Mouse (Mus musculus) liver, embryonic 15.5 days (tissue): ENCODE data around the gene Irgq. TPM values are rescaled to one million over a fixed set of nuclear protein-coding genes. Genes with fewer than 3 reads are reported as not detected.

Experiments
- ATAC-seq: fragments of 200-750 bp; cut with Nextera tagmentation; 2 replicates; pipeline ENCODE4 v1.8.0; 2017; ENCODE audit warnings: moderate number of reproducible peaks, mild to moderate bottlenecking, moderate library complexity; ENCODE audit not compliant: insufficient read depth
- H3K27ac ChIP-seq: fragments of 300-500 bp; sonication (generic); replicated peaks from 2 replicates; pipeline ENCODE4 v1.5.1; 2015; ENCODE audit warnings: mild to moderate bottlenecking, inconsistent platforms
- H3K27me3 ChIP-seq: fragments of 300-500 bp; sonication (generic); 2 replicates; pipeline ENCODE4 v1.6.1; 2015; ENCODE audit warnings: mild to moderate bottlenecking, inconsistent platforms
- H3K36me3 ChIP-seq: fragments of 300-500 bp; sonication (generic); replicated peaks from 2 replicates; pipeline ENCODE4 v1.6.1; 2015; ENCODE audit warnings: moderate library complexity, mild to moderate bottlenecking, inconsistent platforms
- H3K4me1 ChIP-seq: fragments of 300-500 bp; sonication (generic); replicated peaks from 2 replicates; pipeline ENCODE4 v1.6.1; 2015; ENCODE audit warnings: inconsistent platforms
- H3K4me2 ChIP-seq: fragments of 300-500 bp; sonication (generic); 2 replicates; pipeline ENCODE4 v1.6.1; 2015; ENCODE audit warnings: moderate library complexity, mild to moderate bottlenecking, inconsistent platforms
- H3K4me3 ChIP-seq: fragments of 300-500 bp; sonication (generic); replicated peaks from 2 replicates; pipeline ENCODE4 v1.5.1; 2015; ENCODE audit warnings: mild to moderate bottlenecking, inconsistent platforms
- H3K9ac ChIP-seq: fragments of 300-500 bp; sonication (generic); 2 replicates; pipeline ENCODE4 v1.6.1; 2015; ENCODE audit warnings: moderate library complexity, mild to moderate bottlenecking, inconsistent platforms
- H3K9me3 ChIP-seq: fragments of 300-500 bp; sonication (generic); replicated peaks from 2 replicates; pipeline ENCODE4 v1.6.1; 2016; ENCODE audit warnings: inconsistent platforms
- WGBS: fragments of 180-500 bp; shearing (Covaris S2); methylation state at CpG from one replicate; pipeline ENCODE4 v1.1.7; 2015; ENCODE audit warnings: mixed read lengths; ENCODE audit not compliant: insufficient replicate concordance; 5-methylcytosine and 5-hydroxymethylcytosine counted together
- polyA plus RNA-seq: library from polyadenylated mRNA; unstranded; fragments of >200 nt; fragmentation: Nextera tagmentation; extraction: Ambion mirVana; gene quantifications from 2 replicates; pipeline ENCODE4 v1.2.1, GENCODE M21; 2015

The Irgq gene
- polyA plus RNA-seq, 1 experiment from 2014 or later, result 1.6 TPM

DNA sequence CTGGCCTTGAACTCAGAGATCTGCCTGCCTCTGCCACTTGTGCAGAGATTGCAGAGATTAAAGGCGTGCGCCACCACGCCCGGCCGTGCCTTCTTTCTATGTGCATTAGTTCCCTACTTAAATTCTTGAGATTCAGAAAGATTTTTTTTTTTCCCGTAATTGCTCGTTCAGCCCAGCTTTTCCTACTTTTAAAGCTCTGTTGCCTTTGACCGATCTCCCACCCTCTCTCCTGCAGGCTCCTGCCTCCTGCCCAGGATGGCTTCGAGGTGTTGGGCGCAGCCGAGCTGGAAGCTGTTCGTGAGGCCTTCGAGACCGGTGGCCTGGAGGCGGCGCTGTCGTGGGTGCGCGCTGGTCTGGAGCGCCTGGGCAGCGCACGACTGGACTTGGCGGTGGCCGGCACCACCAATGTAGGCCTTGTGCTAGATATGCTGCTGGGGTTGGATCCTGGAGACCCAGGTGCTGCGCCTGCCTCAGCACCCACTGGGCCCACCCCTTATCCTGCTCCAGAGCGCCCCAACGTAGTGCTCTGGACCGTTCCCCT, 2.6 kb downstream of the Irgq start:
- H3K27me3 ChIP-seq, result no peaks in the 10 kb centered on the region
- ATAC-seq, result no peak
- H3K4me3 ChIP-seq, result no peak overlapping the region
- no peaks in the 10 kb centered on the region for H3K9me3 ChIP-seq
- H3K4me1 ChIP-seq, result peaks cover 28% of the 10 kb centered on the region
- WGBS, result 86% methylated on average over 28 of the region's 28 CpGs
- H3K27ac ChIP-seq, result no peak overlapping the region
- H3K36me3 ChIP-seq, result peaks cover 18% of the 10 kb centered on the region
- no peak overlapping the region for H3K9ac ChIP-seq
- no peak overlapping the region for H3K4me2 ChIP-seq

DNA sequence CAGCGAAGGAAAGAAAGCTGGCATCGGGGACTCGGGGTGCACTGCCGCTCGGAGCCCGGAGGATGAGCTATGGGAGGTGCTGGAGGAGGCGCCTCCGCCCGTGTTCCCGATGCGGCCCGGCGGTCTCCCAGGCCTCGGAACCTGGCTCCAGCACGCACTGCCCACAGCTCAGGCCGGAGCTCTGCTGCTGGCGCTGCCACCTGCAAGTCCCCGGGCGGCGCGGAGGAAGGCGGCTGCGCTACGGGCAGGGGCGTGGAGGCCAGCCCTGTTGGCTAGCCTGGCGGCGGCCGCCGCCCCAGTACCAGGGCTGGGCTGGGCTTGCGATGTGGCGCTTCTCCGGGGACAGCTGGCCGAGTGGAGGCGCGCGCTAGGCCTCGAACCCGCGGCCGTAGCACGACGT, 3.3 kb downstream of the Irgq start:
- Histone ChIP-seq H3K4me2 (no peak overlapping the region), H3K4me3 (no peak overlapping the region), H3K9ac (no peak overlapping the region), H3K9me3 (no peaks in the 10 kb centered on the region), H3K36me3 (peaks cover 18% of the 10 kb centered on the region), H3K4me1 (peaks cover 28% of the 10 kb centered on the region), H3K27me3 (no peaks in the 10 kb centered on the region), H3K27ac (no peak overlapping the region)
- WGBS, result 77% methylated on average over 42 of the region's 42 CpGs
- no peak for ATAC-seq

DNA sequence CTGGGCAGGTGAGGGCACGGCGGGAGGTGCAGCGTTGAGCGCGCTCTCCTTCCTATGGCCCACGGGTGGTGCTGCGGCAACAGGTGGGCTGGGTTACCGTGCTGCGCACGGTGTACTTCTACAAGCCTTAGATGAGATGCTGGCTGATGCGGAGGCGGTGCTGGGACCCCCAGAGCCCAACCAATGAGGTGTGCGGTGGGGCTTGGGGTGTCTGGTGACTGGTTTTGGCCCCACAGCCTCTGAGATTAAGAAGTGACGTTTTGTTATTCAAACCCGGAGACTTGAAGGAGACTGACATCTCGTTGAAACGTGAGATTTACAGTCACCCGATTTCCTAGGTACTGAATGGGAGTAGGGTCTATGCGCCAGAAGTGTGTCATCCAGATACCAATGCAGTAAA, 3.8 kb downstream of the Irgq start:
- H3K27ac ChIP-seq, result no peak overlapping the region
- no peaks in the 10 kb centered on the region for H3K9me3 ChIP-seq
- no peak overlapping the region for H3K4me2 ChIP-seq
- H3K27me3 ChIP-seq, result no peaks in the 10 kb centered on the region
- no peak for ATAC-seq
- H3K9ac ChIP-seq, result no peak overlapping the region
- peaks cover 18% of the 10 kb centered on the region for H3K36me3 ChIP-seq
- 81% methylated on average over 19 of the region's 19 CpGs for WGBS
- peaks cover 24% of the 10 kb centered on the region for H3K4me1 ChIP-seq
- no peak overlapping the region for H3K4me3 ChIP-seq

DNA sequence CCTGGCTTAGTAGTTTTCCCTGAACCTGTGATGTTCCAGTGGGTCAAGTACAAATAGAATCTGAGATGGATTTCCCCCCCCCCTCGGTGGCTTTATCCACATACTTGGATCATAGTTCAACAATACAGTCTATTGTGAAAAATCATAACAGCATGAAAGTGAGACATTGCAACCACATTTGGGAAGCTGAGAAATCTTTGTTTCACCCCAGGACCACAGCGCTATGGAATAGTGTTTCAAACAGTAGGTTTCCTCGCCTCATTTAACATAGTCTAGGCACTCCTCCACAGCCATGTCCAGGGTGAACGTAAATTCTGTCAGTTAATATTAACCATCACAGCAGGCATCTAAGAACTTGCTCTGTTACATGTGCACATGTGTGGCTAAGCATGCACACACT, 6.6 kb downstream of the Irgq start:
- ATAC-seq, result no peak
- Histone ChIP-seq H3K4me2 (no peak overlapping the region), H3K36me3 (peaks cover 18% of the 10 kb centered on the region), H3K4me1 (peaks cover 5% of the 10 kb centered on the region; the same call in 1 of the 2 replicates), H3K4me3 (no peak overlapping the region), H3K27me3 (no peaks in the 10 kb centered on the region), H3K9me3 (no peaks in the 10 kb centered on the region), H3K27ac (no peak overlapping the region), H3K9ac (no peak overlapping the region)
- 72% methylated on average over 4 of the region's 4 CpGs for WGBS

DNA sequence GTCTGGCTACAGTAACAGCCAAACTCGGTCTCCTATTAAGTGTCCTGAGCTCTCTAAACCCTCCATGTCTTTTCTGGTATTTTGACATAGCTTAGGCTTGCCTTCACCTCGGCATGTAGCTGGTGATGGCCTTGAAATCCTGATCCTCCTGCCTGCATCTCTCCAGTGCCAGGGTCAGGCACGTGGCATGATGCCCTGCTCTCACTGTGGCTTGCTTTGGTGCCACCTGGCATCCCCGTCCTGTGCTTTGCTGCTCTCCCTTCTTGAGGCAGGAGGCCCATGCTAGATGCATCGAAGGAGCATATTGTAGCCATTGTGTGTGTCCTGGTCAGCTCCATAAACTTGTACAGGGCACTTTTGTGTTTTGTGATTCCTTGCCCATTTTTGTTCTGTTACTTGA, 7.1 kb downstream of the Irgq start:
- ATAC-seq, result no peak
- Histone ChIP-seq H3K9me3 (no peaks in the 10 kb centered on the region), H3K9ac (no peak overlapping the region), H3K27ac (no peak overlapping the region), H3K36me3 (peaks cover 18% of the 10 kb centered on the region), H3K4me1 (0 out of 2 replicates have a peak, but pooled peaks cover 4% of the 10 kb centered on the region), H3K4me2 (no peak overlapping the region), H3K27me3 (no peaks in the 10 kb centered on the region), H3K4me3 (no peak overlapping the region)
- WGBS, result 50% methylated on average over 5 of the region's 5 CpGs

DNA sequence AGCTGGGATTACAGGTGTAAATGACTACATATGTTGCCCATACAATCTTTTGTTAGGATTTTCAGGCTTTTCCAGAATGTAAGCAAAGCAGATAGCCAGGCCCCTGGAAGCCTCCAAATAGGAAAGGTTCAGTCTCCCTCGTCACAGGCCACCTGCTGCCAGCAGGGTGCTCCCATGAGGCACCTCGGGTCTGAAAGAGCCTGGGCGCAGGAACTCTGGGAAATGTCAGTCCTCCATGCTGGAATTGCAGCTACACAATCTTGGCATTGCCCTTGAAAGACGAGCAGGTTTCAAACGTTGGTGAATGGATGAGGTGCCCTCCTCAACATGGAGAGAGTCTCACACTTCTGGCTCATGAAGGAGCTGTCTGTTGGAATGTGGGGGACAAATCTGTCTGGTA, 7.7 kb downstream of the Irgq start:
- 30% methylated on average over 5 of the region's 5 CpGs for WGBS
- Histone ChIP-seq H3K9ac (no peak overlapping the region), H3K9me3 (no peaks in the 10 kb centered on the region), H3K27ac (no peak overlapping the region), H3K36me3 (peaks cover 14% of the 10 kb centered on the region), H3K4me2 (no peak overlapping the region), H3K4me3 (no peak overlapping the region), H3K4me1 (0 out of 2 replicates have a peak, but pooled peaks cover 4% of the 10 kb centered on the region), H3K27me3 (no peaks in the 10 kb centered on the region)
- ATAC-seq, result no peak

DNA sequence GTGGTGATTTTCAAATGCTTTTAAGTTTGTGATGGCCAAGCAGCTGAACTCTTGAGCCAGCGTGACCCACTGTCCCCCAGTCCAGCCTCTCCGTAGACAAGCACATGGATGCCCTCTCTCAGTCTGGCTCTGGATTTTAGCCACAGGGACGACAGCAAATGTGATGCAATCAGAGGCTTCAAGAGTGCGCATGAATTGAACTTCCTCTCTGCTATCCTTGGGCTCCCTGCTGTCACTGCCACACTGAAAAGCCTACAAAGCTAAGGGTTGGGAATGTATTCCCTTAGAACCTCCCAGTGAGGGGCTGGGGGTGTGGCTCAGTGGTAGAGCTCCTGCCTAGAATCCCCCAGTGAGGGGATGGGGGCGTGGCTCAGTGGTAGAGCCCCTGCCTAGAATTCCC, 8.2 kb downstream of the Irgq start:
- peaks cover 9% of the 10 kb centered on the region for H3K36me3 ChIP-seq
- H3K27ac ChIP-seq, result no peak overlapping the region
- ATAC-seq, result no peak
- no peak overlapping the region for H3K9ac ChIP-seq
- H3K4me1 ChIP-seq, result 0 out of 2 replicates have a peak, but pooled peaks cover 4% of the 10 kb centered on the region
- H3K4me2 ChIP-seq, result no peak overlapping the region
- no peaks in the 10 kb centered on the region for H3K9me3 ChIP-seq
- H3K4me3 ChIP-seq, result no peak overlapping the region
- no peaks in the 10 kb centered on the region for H3K27me3 ChIP-seq
- WGBS, result 43% methylated on average over 5 of the region's 5 CpGs

DNA sequence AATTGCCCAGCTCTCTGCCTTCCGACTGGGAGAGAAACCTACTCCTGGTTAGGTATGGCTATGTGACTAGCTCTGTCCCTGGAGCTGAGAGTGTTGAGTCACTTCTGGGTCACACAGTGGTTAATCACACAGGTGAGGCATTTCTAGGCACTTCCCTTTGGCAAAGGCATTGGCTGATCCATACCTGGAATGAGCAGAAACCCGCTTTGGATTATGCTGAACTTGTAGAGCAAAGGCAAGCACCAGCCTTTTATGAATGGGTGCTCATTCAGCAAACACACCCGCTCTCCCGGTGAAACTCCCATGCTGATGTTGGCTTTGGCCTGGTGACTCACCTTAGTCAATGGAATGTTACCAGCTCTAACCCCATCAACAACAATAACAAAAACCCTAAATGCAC, 9.2 kb downstream of the Irgq start:
- H3K9ac ChIP-seq, result no peak overlapping the region
- no peak overlapping the region for H3K27ac ChIP-seq
- no peaks in the 10 kb centered on the region for H3K9me3 ChIP-seq
- no peak for ATAC-seq
- H3K4me2 ChIP-seq, result no peak overlapping the region
- H3K4me3 ChIP-seq, result no peak overlapping the region
- H3K4me1 ChIP-seq, result 0 out of 2 replicates have a peak, but pooled peaks cover 4% of the 10 kb centered on the region
- no peaks in the 10 kb centered on the region for H3K27me3 ChIP-seq
- WGBS, result 76% methylated on average over 4 of the region's 4 CpGs
- no peaks in the 10 kb centered on the region for H3K36me3 ChIP-seq

DNA sequence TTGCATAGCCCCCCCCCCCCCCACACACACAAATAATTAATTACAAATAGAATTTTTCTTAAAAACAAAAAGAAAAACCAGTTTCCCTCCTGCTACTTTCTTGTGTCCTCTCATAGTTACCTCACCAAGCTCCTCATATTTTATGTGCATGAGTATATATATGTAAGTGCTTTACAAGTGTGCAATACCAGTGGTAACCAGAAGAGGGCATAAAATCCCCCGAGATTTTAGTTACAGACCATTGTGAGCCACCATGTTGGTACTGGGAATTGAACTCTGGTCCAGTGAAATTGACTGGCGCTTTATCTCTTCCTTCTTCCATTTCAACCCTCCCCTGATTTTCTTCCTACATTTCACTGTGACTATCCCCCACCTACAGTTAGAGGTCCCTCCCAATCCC, 14.0 kb downstream of the Irgq start:
- WGBS, result 60% methylated on average over 2 of the region's 2 CpGs
- Histone ChIP-seq H3K4me1 (peaks cover 29% of the 10 kb centered on the region), H3K4me3 (no peak overlapping the region), H3K9me3 (no peaks in the 10 kb centered on the region), H3K36me3 (peaks cover 13% of the 10 kb centered on the region), H3K9ac (no peak overlapping the region), H3K4me2 (no peak overlapping the region), H3K27ac (no peak overlapping the region), H3K27me3 (no peaks in the 10 kb centered on the region)
- ATAC-seq, result no peak

DNA sequence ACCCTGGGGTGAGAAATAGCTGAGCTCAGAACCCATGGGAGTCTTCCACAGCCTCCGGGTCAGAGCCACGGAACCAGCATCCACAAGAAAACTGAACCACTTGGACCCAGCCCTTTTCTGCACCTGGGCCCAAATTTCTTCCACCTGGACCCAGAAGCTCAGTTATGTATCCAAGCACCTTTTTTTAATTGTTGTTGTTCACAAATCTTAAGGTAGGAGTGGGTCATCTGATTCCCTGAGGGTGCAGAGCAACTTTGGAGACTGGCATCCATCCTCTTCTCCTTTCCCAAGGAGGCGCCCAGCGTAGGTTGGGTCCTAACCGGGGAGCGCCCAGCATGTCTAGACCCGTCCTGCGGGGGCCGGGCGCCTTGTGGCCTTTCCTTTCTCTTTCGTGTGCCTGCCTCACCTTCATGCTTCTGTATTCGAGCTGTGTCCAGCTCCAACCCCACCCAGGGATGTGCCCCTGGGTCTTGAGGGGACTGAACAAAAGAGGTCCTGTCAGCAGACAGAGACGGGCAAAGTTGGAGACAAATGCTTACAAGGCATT, 15.7 kb downstream of the Irgq start, which contains the start of the genes Pinlyp and Xrcc1:
Gene Pinlyp, minus strand, starts transcription at position 51 of the 547 bp plus-strand sequence.
Gene Xrcc1, plus strand, starts transcription at position 222 of the 547 bp plus-strand sequence.
- Histone ChIP-seq H3K4me2 (peak within 1 kb of the TSS; percentile 82), H3K4me3 (peak within 1 kb of the TSS; percentile 89), H3K9me3 (no peaks in the 10 kb centered on the region), H3K36me3 (peaks cover 22% of the 10 kb centered on the region), H3K27me3 (no peaks in the 10 kb centered on the region), H3K4me1 (peaks cover 27% of the 10 kb centered on the region), H3K27ac (peak within 1 kb of the TSS; percentile 72), H3K9ac (peak within 1 kb of the TSS; percentile 93)
- 41% methylated on average over 13 of the region's 13 CpGs for WGBS
- no peak for ATAC-seq

DNA sequence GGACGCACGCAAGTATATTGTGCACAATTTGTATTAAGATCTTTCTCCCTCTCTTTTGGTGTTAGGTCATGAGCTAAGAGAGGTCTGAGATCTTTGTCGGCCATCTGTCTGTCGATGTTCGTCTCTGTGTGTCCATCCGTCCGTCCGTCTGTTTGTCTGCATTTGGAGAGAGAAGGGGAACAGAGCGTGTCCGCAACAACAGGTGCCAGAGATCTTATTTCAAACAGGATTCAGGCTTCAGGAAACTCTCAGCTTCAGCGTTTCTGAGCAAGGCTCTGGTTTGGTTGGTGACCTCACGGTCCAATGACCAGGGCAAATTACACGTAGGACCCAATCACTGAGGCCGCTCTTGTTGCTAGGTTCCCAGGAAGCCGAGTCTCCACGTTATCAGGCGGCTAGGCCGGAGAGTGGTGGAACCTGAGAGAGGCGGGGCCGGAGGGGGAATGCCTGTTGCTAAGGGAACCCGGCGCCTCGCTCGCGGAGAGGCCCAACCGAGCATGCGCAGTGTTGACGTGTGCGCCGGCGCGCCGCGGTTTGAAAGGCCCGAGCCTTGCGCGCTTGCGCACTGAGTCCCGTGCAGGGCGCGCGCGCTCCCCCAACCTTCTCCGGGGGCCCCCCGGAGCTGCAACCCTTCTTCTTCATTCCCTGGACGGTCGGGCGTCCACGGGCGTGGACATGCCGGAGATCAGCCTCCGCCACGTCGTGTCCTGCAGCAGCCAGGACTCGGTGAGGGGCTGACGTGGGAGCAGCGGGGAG, 16.3 kb downstream of the Irgq start:
- no peaks in the 10 kb centered on the region for H3K27me3 ChIP-seq
- H3K9ac ChIP-seq, result peak overlapping the region; percentile 93
- peak overlapping the region; percentile 89 for H3K4me3 ChIP-seq
- 1% methylated on average over 57 of the region's 57 CpGs for WGBS
- H3K4me1 ChIP-seq, result peaks cover 31% of the 10 kb centered on the region
- H3K36me3 ChIP-seq, result peaks cover 22% of the 10 kb centered on the region
- H3K27ac ChIP-seq, result peak overlapping the region; percentile 72
- ATAC-seq, result peak; percentile 97
- H3K9me3 ChIP-seq, result no peaks in the 10 kb centered on the region
- H3K4me2 ChIP-seq, result peak overlapping the region; percentile 82
